Mouse (Mus musculus) heart, adult 2 months (tissue): ENCODE data around the gene Cyp4x1. TPM values are rescaled to one million over a fixed set of nuclear protein-coding genes. Genes with fewer than 3 reads are reported as not detected.

Source experiments
- DNase-seq, 2 experiments: peaks; one replicate each; pipeline ENCODE4 v3.0.0; 2021
- H3K27ac ChIP-seq: fragments of 200-600 bp; 2 replicates; pipeline ENCODE4 v1.8.1; 2022
- H3K27me3 ChIP-seq: fragments of 200-500 bp; 2 replicates; pipeline ENCODE4 v1.6.1; 2012; ENCODE audit warnings: mild to moderate bottlenecking, low read length, inconsistent platforms, mixed read lengths; ENCODE audit not compliant: control insufficient read depth, insufficient read depth
- H3K36me3 ChIP-seq: fragments of 200-500 bp; 2 replicates; pipeline ENCODE4 v1.6.1; 2012; ENCODE audit warnings: low read length, inconsistent platforms; ENCODE audit not compliant: control insufficient read depth, insufficient read depth
- H3K4me1 ChIP-seq: fragments of 200-500 bp; 2 replicates; pipeline ENCODE4 v1.6.1; 2011; ENCODE audit warnings: low read length; ENCODE audit not compliant: control insufficient read depth, insufficient read depth
- H3K4me3 ChIP-seq: fragments of 200-600 bp; 2 replicates; pipeline ENCODE4 v1.8.1; 2022
- H3K79me2 ChIP-seq: fragments of 200-500 bp; replicated peaks from 2 replicates; pipeline ENCODE4 v1.6.1; 2012; ENCODE audit warnings: mild to moderate bottlenecking, inconsistent platforms, low read length, moderate library complexity, mixed read lengths; ENCODE audit not compliant: control insufficient read depth, insufficient read depth
- H3K9ac ChIP-seq: fragments of 200-500 bp; 2 replicates; pipeline ENCODE4 v1.6.1; 2012; ENCODE audit warnings: low read depth, mild to moderate bottlenecking, control low read depth, inconsistent platforms, low read length, mixed read lengths
- CTCF ChIP-seq: fragments of 200-600 bp; IDR thresholded peaks from 2 replicates; pipeline ENCODE4 v1.8.1; 2022; ENCODE audit warnings: antibody characterized with exemption, mild to moderate bottlenecking, moderate library complexity
- EP300 ChIP-seq: fragments of 200-500 bp; IDR thresholded peaks from 2 replicates; pipeline ENCODE4 v1.6.1; 2011; ENCODE audit warnings: low read depth, low read length, control low read depth; ENCODE audit not compliant: insufficient read depth
- POLR2A ChIP-seq: fragments of 200-500 bp; IDR thresholded peaks from 2 replicates; pipeline ENCODE4 v1.6.1; 2011; ENCODE audit warnings: mild to moderate bottlenecking, low read depth, low read length, control low read depth; ENCODE audit not compliant: insufficient read depth
- WGBS: fragments of 180-500 bp; shearing (Covaris S2); methylation state at CpG from one replicate; pipeline ENCODE4 v1.1.7; 2018; 5-methylcytosine and 5-hydroxymethylcytosine counted together
- intact Hi-C: fragments of 180-260 bp; cut with DNase I; formaldehyde crosslinking; loops from one replicate; pipeline ENCODE4 v1.15.1; 2025
- polyA plus RNA-seq: library from polyadenylated mRNA; depleted of rRNA; stranded (reverse); fragments of >200 nt; gene quantifications from 2 replicates; pipeline ENCODE4 v1.2.3, GENCODE M21; 2012
- total RNA-seq, 2 experiments: library from RNA; stranded (reverse); gene quantifications; 2 replicates each; pipeline ENCODE4 v1.2.3; 2021

Cyp4x1 gene
- total and polyA plus RNA-seq, 3 experiments: not detected

DNA sequence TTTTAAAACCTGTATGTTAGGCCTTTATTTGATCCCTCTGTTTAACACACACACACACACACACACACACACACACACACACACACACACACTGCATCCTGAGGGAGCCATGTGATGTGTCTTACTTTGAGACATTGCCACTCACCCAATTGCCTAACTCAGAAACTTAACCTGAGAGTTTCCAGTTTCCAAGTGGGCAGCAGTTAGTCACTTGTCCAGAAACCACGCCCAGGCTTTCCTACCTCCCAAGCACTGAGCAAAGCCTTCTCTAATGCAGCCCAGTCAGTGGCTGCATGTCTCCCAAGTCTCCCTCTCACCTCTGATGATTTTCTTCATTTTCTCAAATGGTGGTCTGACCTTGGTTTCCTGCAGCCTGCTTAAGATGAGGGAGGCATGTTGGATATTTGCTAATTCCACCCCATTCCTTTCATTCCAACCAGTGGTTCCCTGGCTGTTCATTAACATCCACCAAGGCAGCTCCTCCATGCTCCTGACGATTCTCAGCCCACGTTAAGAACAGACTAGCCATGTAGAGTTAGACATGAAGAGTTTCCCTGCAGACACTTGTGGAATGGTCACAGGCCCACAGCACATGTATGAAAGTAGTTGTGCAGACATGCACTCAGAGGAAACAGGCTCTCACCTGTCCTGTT is 47.2 kb downstream of the Cyp4x1 start:
- intact Hi-C loops: loop anchor here (5.0 kb wide), 1 partner anchor 90 kb away; no protein-coding TSS in a partner anchor

DNA sequence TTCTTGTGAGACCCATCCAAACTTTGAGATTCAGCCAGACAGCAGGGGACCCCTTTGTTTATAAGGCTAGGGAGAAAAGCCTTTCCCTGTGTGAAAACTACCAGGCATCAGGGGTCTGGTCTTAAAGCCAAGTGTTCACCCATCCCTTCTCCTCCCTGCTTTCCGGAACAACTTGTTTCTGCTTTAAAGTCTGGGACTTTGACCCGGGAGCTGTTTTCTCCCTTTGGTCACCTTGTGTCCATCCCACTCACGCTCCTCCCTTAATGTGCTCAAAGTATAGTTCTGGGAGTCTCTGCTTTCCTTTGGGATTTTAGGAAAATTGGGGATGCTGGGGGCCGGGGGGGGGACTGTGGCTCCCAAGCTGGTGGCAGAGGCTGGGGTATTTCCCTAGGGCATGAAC is 47.8 kb downstream of the Cyp4x1 start:
- 62% methylated on average over 4 of the region's 4 CpGs for WGBS
- no peak for DNase-seq
- no peaks in the 10 kb centered on the region; the same call in 1 of the 2 replicates for H3K27me3 ChIP-seq
- no peaks in the 10 kb centered on the region for H3K36me3 ChIP-seq
- H3K79me2 ChIP-seq: no peaks in the 10 kb centered on the region
- no peak overlapping the region for H3K4me3 ChIP-seq
- TF ChIP-seq CTCF (no peak), EP300 (no peak), POLR2A (no peak)
- H3K4me1 ChIP-seq: no peaks in the 10 kb centered on the region; the same call in 1 of the 2 replicates
- H3K9ac ChIP-seq: no peak overlapping the region
- H3K27ac ChIP-seq: no peak overlapping the region
- intact Hi-C loops: loop anchor here (5.0 kb wide), 1 partner anchor 89 kb away; no protein-coding TSS in a partner anchor

More for the DNA sequence above, 47.2 kb downstream of the Cyp4x1 start:
- no peak overlapping the region for H3K4me3 ChIP-seq
- peak in 1 of 2 experiments; percentile 6 for DNase-seq
- H3K27ac ChIP-seq: no peak overlapping the region
- H3K9ac ChIP-seq: no peak overlapping the region
- no peaks in the 10 kb centered on the region; the same call in 1 of the 2 replicates for H3K4me1 ChIP-seq
- no peaks in the 10 kb centered on the region for H3K79me2 ChIP-seq
- WGBS: 56% methylated on average over 3 of the region's 3 CpGs
- no peaks in the 10 kb centered on the region for H3K36me3 ChIP-seq
- no peak for TF ChIP-seq POLR2A
- no peak for TF ChIP-seq EP300
- no peak for TF ChIP-seq CTCF
- no peaks in the 10 kb centered on the region; the same call in 1 of the 2 replicates for H3K27me3 ChIP-seq

DNA sequence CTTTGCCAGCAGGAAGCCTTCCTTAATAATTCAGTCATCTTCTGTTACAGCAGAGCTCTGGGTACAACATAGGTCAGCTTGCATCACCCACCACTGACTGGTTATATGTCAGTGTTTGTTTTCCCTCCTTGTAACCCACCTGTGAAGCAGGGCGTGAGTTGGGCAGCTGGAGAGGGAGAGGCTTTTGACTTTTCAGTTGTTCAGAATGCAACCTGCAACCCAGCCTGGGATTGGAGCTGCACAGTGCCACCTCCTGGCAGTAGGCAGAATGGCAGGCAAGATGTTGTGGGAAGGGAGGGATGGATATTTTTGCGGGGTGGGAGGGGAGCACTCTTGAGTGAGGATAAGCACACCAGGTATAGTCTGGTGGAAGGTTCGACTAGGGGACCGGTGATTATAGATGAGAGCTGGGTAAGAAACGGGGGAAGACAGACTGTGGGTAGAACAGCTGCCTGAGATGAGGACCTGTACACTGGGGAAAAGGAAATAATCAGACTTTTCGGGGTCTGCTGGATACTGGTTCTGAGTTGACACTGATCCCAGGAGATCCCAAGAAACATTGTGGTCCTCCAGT is 48.5 kb downstream of the Cyp4x1 start:
- WGBS: 20% methylated on average over 6 of the region's 6 CpGs
- Histone ChIP-seq H3K27ac (no peak overlapping the region), H3K9ac (no peak overlapping the region), H3K4me3 (no peak overlapping the region), H3K4me1 (no peaks in the 10 kb centered on the region; the same call in 1 of the 2 replicates), H3K79me2 (no peaks in the 10 kb centered on the region), H3K27me3 (no peaks in the 10 kb centered on the region; the same call in 1 of the 2 replicates), H3K36me3 (no peaks in the 10 kb centered on the region)
- TF ChIP-seq CTCF (peak; percentile 86), EP300 (peak; percentile 87), POLR2A (no peak)
- DNase-seq: peak; percentile 59 to 79
- intact Hi-C loops: loop anchor here (1.0 to 5.0 kb wide), 3 partner anchors 38 to 88 kb away; no protein-coding TSS in a partner anchor

DNA sequence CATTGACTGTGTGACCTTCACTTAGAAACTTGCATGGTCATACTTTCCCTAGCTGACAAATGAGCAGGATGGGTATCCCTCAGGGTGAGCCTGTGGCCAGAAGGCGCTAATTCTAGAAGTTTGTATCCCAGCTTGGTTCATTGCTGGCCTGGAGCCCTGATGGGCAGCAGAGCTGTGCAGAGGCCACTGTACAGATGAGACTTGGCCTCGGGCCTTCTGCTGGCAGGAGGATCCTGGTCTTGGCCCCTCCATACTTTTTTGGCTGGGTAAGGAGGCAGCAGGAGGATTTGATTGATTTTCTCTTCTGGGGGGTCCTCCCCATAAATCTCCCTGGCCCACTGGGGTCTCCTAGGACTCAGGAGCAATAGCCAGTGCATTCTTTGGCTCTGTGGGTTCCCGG is 51.0 kb downstream of the Cyp4x1 start:
- Histone ChIP-seq H3K27ac (no peak overlapping the region), H3K27me3 (no peaks in the 10 kb centered on the region; the same call in 1 of the 2 replicates), H3K4me1 (peaks cover 5% of the 10 kb centered on the region), H3K79me2 (no peaks in the 10 kb centered on the region), H3K4me3 (no peak overlapping the region), H3K9ac (no peak overlapping the region), H3K36me3 (no peaks in the 10 kb centered on the region)
- TF ChIP-seq POLR2A: no peak
- intact Hi-C loops: no loop called here
- no peak for DNase-seq
- WGBS: 76% methylated on average over 3 of the region's 3 CpGs

DNA sequence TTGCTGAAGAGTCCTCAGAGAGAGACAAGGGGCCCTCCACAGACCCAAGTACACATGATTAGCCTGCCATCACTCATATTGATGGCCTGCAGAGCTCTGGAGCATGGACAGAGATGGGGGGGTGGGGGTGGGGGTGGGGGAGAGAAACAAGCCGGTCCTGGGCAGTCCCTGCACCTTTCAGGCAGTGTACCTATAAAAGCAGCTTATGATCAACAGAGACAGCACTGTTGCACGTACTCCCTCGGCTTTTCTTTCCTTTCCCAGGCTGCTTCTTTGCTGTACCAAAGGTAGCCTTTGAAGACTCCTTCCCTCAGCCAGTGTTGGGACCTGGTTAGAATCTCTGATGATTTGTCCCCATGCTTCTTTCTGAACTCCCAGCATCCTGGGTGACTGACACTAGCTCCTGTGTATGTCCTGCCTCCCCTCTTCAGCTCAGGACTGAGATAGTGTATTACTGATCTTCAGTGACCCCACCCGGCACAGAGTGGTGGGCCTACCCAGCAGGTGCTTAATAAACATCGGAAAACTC is 54.2 kb downstream of the Cyp4x1 start:
- no peaks in the 10 kb centered on the region for H3K79me2 ChIP-seq
- WGBS: 45% methylated on average over 5 of the region's 5 CpGs
- intact Hi-C loops: no loop called here
- TF ChIP-seq EP300 (no peak), CTCF (no peak), POLR2A (no peak)
- no peak overlapping the region for H3K9ac ChIP-seq
- H3K4me1 ChIP-seq: peaks cover 15% of the 10 kb centered on the region
- DNase-seq: no peak
- H3K27ac ChIP-seq: no peak overlapping the region
- H3K4me3 ChIP-seq: no peak overlapping the region
- H3K27me3 ChIP-seq: no peaks in the 10 kb centered on the region
- H3K36me3 ChIP-seq: no peaks in the 10 kb centered on the region
